Mouse (Mus musculus) right cerebral cortex, postnatal 4 days (tissue): ENCODE measurements at regions not wholly inside any gene's neighbourhood (a gene's known extent, or its start where the extent isn't known, plus 50 kb on each side); places are given as distances from the start of the nearest gene placed in this dataset.

Experiments
- DNase-seq: peaks from one replicate; pipeline ENCODE4 v3.0.0-alpha.2; 2022

DNA sequence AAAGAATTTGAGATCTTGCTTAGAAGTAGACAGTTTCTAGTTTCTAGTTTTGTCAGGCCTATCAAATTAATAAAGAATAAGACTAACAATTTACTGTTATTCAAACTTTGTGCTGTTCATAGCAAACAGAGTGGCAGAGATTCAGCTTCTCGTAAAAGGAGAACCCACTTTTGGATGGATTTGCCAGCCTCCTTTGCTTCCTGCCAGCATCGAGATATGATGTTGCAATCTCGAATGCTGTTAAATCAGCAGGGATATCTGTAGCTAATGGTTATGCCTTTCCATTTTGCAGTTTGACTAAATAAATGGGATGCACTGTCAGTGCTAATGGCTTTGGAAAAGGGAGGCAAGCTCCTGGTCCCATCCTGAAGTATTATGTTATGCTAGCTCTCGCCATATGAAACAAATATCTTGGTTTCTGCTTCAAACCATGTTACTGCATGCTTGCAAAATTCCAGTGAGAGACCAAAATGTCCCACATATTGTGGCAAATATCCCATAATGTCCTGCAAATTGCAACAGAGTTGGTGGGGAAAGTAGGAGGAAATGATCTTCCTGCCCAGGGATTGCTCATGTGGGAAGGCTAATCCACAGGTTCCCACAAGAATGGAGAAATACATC, 199.9 kb upstream of the Zeb2 start:
- DNase-seq: no peak

DNA sequence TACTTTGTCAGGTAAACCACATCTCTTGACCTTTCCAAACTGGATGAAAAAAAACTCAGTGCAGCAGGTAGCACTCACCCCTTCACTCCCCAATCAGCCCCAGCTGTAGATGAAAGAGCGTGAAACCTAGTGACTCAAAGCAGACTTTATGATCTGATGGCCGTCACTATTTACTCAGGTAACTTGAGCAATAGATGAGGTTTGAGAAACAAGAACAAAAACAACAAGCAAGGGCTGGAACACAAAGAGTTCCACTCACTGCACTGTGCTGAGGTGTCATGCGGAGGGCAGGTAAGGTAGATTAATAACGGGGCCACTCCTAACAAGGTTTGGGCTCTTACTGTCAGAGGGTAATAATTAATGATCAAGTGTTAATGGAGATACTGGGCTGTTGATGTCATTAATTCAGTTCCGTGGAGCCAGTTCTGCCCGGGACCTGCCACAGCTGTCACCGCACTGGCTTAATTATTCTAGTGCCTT, 170.4 kb upstream of the Zeb2 start:
- DNase-seq: no peak

DNA sequence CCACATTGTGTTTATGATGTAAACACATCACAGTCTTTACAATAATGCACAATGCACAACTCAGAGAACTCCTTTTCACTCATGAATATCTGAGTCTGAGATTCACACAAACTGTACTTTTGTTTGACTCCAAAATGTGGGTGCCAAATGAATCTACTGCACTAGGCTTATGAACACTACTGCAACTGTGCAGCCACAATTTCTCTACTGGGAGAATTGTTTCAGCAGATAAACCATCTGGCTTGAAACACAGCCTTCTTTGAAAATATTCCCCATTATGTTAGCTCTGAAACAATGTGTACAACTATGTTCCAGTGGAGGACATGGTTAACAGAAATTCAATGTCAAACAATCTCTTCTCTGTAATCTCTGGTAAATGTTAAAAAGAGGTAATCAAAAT, 166.6 kb upstream of the Zeb2 start:
- no peak for DNase-seq

DNA sequence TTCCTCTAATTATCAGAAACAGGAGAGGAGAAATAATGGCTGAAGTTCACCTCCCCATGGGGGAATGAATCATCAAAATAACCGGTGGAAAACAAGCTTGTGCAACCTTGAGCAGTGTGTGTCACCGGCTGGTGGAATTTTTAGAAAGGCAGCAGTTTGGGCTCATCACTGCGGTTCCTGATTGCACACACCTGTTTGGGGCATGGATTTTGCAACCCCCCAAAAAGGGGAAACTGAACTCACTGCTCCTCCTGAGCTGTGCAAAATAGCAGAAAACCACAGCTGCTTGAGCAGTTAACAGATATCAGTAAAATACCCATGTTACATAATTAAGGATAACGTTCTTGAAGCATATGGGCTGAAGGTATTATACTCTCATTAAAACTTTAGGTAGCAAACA, 162.3 kb upstream of the Zeb2 start:
- DNase-seq: no peak

DNA sequence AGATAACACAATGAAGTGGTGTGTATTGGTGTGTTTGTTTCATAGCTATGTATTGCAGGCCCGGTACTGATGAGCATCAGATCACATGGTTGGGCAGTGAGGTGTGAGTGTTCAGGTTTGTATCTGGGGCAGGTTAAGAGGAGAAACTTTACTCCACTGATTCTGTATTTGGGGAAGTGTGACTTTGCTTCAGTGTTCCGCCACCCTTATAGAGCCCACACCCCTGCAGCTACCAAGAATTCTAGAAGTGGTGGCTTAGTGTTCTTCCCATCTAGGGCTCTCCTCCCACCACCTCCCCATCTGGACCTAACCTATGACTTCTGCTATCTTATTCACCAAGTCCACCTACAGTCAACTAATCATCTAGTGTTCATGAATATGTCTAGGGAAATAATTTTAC, 160.4 kb upstream of the Zeb2 start:
- DNase-seq: no peak

DNA sequence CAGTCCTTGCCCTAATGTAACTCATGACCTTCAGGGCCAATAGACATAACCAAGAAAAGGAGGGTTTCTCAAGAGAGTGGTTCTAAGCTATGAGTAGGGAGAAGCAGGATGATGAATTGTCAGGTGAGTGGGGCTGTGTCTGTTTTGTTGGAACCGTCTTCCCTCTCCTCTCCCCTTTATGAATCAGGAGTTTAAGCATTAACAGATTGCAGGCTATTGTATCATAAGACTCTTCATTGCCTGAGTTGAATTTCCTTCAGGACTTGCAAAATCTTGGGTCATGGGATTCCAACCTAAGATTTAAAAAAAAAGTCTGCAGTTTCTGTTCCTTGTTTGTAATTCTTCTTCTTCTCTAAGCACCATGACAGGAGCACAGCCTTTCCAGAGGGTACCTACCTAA, 159.5 kb upstream of the Zeb2 start:
- DNase-seq: no peak

DNA sequence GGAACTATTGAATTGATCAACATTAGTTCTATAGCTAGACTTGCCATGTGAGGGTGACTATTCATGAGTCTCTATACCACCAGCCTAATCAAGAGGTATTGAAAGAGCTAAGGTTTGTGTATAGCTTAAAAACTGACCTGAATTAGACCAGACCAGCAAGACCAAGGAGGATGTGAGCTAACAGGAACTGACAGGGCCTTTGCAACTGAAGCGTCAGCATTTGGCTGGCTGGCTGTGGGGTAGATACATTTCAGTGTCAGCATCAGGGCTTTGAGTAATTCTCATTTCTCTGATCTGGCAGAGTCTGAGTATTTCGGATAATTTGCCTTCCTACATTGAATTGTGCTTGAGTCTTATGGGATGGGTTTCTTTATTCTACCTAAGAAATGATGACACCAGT, 152.8 kb upstream of the Zeb2 start:
- DNase-seq: no peak

DNA sequence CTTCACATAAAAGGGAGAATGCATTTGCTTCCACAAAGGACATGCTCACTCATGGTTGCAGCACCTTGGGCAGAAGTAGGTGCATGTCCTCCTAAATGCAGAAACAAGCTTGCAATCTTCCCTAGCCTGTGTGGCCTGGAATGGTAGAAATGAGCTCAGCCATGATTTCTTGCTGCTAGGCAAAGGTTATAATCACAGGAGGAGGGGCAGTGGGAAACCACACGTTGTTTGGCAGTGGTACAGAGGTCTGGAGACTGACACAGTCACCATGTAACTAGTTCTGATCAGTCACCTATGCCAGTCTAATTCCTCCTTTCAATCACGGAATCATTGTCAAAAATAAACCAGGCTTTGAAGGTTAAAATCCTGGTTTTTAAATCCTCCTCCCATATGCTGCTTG, 148.6 kb upstream of the Zeb2 start:
- no peak for DNase-seq

DNA sequence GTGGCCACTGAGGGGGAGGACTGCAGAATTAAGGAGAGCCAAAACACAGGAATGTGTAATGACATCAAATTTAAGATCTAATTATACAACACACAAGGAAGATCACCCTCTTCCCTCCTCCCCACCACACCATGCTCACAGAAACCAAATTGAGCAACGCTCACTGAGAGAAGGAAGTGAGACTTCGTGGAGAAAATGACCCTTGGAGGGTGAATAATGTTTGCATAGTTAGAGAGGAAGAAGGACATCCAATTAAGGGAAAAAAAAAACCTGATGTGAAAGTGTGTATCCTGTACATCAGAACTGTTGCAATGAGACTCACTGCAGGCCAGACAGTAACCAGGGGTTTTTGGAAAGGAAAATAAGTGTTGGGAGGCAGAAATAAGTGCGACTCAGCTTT, 144.8 kb upstream of the Zeb2 start:
- no peak for DNase-seq

DNA sequence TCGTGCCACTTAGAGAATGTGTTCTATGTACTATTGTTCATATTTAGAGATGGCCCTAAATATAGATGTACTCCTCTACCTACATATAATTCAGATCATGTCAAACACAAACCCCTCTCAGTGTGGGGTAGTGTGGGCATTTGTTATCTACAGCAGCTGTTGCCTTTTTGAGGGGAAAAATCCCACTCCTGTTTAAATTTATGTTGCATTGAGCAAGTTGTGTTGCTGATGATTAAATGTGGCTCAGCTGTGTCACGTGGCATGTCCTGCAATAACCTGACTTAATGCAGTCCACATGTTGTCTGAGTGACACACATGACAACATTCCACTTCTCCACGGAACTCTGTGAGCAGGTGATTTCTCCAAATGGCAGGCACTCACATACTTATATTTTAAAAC, 141.7 kb upstream of the Zeb2 start:
- DNase-seq: no peak

DNA sequence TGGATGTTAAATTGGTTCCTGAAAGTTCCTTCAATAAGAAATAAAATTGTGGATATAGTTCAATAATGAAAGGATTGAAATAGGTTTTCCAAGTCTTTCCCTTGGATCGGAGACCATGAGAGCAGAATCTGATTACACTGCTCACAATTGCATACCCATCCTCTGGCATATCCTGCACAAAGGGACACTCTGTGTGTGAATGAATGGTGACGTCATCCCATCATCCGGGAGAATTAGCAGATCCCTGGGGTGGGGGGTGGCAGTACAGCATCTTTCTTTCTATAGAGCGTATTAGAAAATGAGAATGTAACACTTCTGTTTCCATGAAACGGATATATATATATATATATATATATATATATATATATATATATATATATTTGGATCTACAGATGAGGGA, 139.2 kb upstream of the Zeb2 start:
- no peak for DNase-seq

DNA sequence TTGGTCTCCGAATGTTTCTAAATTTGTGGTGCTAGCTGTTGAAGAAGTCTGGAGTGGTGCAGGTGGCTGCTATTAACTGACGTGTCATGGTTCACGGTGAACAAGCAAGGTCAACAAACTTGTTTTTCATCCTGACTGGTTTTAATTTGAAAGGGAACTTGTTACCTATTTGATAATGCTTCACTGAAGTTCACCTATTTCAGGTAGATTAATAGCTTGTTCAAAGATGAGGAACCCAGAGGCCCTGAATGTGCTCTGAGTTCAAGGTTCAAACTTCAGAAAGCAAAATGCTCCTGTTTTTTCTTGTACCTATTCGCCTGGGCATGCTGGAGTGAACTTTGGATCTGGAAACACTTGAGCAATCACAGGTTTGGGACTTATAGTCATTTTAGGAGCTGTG, 136.7 kb upstream of the Zeb2 start:
- DNase-seq: no peak

DNA sequence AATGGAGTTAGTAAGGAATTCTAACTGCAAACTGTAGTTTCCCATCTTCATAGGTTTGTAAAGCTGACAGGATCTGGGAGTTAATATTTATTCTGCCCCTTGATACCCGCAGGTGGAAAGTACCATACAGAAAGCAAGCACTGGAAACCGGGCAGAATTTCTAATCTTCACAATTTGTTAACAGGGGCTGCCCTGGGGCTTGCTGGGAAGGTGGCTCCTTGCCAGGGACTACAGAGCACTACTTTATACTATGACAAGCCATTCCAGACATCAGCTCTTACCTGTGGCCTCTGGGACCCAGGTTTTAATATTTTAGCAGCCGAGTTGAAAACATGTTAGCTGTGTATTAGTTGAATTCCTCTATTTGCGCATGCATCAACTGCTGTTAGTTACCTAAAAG, 135.1 kb upstream of the Zeb2 start:
- no peak for DNase-seq

DNA sequence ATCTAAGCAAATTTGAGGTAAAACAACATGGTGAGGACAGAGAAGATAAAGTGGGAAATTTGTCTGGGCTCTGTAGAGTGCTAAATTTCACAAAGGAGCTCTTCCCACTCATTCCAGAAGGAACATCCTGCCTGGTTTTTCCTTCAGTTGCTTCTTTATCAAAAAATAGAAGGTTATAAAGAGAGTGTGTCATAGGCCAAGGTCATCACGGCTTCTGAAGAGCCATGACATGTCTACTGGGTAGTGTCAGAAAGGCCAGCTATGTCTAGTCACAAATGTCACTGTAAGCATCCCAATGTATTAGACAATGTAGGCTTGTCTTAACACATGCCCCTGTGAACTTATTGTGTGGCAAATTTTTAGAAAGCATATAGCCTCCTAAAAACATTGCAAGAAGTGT, 132.5 kb upstream of the Zeb2 start:
- no peak for DNase-seq

DNA sequence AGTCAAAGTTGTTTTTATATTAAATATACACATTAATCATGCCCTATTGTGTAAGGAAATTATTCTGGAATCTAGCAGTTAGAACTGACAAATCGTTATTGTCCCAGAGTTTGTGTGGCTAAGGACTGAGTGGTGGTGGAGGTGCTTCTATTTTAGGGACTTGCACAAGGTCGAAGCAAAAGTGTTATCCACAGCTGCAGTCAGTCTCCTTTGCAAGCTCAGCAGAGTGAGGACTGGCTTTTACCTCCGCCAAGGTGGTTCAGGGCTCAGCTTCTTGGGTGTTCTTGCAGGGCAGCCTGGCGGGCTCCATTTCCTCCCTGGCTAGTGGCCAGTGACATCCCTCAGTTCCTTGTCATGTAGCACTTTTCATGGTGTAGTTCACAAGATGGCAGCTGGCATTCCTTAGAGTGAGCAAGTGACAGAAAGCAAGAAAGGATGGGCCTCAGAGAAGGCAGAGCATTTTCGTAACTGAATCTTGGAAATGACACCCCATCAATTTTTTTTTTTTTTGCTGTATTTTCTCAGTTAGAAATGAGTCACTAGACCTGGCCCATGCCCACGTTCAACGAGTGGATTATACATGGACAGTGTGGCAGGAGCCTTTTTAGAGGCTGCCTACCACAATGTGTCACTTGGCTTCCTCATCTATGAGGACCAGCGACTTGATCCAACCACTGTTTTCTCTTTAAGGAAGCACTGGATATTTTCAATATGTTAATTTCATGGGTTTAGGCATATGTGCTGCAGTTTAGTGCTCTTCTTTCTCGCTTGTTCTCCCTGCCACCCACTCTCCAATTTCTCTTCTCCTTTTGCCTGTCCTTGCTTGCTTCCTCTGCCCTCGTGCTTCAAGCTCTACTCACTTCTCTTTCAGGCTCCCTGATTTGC, 129.1 kb upstream of the Zeb2 start:
- no peak for DNase-seq

DNA sequence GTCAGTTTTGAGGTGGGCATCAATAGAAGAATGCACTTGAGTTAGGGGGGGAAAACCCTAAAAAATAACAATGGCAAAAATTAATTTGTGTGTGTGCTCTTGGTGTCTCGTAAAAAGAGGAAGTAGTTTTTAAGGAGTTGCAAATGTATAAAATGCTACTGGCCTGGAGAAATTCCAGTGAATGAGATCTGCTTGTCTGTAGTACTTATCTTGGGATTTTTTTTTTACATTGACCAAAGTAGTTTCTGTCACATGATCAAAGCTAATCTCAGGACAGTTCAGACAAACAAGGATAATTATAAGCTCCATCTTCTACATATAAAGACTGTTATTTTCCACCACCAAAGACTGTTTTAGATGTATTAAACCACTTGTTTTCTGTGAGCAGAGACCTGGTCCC, 128.3 kb upstream of the Zeb2 start:
- DNase-seq: no peak

DNA sequence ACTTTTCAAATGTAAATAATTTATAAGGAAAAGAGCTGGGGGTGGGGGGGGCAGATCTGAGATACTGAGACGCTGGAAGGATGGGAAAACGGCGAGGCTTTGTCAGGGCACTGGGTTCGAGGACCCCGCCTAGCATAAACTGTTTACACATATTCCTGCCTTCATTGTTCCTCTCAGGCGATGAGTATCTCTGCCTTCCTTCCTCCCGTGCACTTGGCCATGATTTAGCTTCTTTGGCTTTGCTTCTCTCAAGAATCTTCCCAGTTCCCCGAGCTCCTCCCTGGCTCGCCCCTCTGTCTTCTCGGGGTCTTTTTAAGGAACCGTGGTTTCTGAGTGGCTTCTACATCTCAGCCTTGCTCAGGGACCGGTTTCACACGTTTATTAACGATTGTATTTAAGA, 127.3 kb upstream of the Zeb2 start:
- DNase-seq: no peak

DNA sequence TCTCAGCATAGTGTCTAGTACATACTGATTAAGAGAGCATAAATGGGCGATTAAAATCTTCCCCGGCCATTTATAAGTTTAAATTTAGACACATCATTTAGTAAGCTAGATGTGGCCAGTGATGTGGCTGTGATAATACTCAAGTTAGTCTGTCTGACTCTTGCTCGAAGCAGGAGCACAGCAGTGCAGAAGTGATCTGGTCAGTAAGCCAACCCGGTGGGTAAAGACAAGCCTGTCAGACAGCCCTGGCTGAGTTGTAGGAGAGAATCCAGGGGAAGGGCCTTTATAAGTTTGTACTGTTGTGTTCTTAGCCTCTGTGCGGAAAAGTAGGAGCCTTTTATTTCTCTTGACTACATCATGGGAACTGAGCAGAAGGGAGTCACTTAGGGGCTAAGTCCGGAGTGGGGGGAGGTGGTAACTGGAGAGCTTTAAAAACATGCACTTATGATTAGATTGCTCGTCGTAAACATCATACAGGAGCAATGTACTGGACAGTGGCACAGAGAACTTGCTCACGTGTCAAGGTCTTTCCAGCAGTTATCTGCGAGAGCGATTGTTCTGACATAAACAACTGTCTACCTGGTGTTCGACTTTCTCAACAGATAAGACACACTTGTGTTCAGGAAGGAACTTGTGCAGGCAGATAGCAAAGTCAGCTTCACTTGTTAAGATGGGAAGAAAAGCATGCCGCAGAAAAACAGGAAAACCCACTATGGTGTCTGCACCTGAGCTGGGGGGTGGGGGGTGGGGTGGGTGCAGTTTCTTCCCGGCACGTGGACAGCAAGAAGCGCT, 122.5 kb upstream of the Zeb2 start:
- no peak for DNase-seq

DNA sequence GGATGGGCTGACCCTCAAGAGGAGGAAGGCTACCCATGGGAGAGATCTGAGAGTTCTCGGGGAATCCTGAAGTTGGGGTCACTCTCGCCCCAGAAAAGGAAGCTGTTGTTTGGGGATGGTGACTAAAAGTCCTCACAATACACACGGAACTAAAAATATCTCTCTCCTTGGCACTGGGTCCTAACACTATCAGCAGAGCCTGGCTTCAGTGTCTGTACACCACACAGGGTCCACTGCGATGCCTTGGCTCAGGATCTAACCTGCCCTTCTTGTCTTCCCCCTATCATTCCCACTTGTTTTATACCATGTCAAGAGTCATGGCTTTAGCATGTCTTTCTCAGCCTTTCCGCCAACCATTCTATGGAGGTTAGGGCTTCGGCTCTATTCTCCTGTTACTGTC, 121.8 kb upstream of the Zeb2 start:
- DNase-seq: no peak

DNA sequence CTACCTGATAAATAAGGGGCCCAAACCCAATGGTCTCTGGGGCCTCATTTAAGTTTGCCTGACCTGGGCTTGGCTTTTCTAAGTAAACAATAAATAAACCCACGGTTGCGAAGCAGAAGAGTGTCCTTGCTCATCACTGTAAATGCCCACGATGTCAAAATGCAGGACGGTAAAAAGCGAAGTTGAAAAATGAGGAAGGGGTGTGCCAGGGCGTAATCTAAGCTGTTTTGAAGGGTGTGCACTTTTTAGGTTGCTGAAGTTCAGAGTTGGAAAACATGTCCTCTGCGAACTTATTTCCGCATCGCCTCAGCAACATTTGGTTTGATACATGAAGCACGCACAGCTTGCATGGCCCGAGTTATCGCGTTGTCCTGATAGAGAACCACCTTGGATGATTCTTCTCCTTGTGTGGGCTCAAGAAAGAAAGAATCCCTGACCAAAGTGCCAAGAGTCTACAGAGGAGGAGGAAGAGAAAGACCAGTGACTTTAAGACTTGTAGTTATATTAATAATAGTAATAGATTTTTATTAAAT, 119.0 kb upstream of the Zeb2 start:
- no peak for DNase-seq

DNA sequence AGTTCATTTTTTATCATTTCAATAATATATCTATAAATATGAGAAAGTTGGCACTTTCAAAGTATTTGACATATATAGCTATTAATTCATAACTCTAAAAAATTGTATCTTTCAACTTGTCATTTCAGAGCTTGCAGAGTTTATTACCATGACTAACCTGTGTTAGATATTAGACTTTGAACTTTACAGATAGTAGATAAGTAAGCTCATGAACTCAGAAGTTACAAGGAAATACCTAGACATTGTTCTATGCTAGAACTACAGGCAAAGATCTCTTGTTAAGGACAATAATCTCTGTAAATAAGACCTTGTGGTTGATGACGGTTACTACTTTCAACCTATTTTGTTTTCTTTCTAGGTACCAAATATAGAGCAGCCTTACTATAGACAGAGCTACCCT, 117.0 kb upstream of the Zeb2 start:
- DNase-seq: no peak

DNA sequence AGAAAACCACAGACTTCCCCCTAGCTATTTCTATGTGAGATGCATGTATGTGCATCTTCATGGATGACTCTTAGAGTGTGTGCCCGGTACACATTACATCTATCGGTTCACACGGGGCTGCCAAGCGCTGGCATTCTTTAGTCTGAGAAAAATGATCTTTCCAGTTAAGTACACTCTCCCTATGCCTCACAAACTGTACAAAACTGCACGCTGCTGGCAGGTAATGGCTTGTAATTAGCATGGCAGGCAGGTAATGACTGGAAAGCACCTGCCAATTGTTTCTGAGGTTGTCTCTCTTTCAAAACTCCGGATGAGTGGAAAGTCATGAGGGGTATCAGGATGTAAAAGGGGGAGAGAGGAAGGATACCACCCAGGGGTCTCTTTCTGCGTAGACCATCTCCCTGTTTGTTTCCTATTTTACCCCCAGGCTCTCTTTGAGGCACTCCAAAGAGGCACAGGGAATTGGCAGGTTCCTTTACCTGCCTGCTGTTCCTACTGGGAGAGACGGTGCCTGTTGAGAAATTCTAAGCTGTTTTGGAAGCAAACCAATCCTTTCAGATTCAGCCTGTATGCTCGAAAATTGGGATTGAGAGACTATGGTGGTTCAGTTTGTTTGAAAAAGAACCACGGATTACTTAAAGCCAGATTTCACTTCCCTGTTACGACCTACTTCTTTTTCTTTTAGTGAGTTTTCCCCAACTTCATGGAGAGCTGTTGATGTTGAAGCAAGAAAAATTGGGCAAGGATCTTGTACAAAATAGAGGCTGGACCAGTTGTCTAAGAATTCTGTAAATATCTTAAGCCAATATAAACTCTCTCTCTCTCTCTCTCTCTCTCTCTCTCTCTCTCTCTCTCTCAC, 113.4 kb upstream of the Zeb2 start:
- no peak for DNase-seq

DNA sequence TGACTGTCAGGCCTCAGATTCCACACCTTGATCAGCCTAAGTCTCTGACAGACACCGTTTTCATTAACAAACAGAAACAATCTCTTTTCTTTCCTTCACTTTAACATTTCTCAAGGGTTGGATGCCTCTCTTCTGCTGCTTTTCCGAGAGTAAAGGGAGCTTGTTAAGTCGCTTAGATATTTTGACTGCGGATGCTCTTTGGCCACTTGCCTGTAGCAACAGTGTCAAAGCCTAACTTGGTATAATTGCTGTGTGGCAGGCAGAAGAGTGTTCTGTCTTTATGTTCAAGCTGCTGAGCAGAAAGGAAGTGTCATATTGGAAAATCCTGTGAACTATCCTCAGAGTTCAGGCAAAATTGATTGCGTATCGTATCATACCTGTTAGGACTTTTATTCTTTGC, 112.3 kb upstream of the Zeb2 start:
- no peak for DNase-seq
